Mouse (Mus musculus): ENCODE data around the gene 4930430A15Rik.

Gene 4930430A15Rik

DNA sequence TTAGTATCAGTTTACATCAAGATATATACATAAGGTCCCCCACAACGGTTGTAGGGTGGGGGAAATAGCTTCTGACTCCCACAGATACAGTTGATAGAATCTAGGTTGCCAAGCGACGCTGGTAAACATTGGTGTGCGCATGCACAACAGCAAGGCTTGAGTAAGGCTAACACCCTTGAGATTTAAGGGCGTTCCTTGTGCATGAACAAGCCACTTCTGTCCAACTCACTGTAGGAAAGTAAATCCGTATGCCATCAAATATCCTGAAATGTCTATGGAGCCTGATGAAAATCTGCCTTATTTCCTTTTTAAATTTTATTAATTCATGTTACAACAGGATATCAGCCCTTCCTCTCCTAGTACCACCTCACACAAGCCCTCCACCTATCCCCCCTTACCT is at the start of gene 4930430A15Rik:
Gene 4930430A15Rik (minus strand): TSS at position 101 of the 400 bp plus-strand sequence.
- no peak for DNase-seq (ENCODE audit: low read depth)

DNA sequence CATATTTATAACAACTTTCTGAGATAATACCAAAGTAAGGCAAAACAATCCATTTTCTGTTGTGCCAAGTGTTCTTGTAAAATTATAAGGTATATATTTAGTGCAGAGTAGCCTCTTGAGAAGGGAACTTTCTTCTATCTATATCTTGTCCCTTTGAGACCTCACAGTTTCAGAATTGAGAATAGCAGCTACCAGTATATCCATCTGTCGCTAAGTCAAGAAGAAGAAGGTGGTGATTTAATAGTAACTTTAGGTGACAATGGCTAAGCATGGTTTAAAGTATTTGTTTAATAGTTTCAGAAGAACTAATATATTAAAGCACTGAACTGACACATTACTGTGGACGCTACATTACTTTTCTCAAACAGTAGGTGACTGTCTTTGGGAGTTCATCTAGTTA is 44.6 kb upstream of the 4930430A15Rik start, which contains the start of gene Olfr1277:
Gene Olfr1277 (minus strand): TSS at position 101 of the 400 bp plus-strand sequence.
- DNase-seq (ENCODE audit: low read depth): no peak

DNA sequence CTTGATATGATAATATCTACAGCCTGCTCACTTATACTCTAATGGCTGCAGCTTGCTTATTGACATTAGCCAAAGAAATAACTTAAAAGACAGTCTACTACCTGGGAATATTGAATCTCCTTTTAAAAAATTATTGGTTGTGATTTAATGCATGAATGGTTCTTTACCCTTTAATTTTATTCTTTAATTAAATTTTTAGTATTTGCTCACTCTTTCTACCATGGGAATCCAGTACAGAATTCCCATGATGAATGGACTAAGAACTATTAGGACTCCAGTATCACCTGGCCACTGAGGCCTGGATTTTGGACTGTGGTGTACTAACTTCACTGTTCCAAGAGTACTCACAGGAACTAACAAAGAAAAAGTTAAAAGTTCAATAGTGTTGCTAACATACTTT is 24.8 kb upstream of the 4930430A15Rik start, which contains the start of gene Olfr1276:
Gene Olfr1276 (plus strand): TSS at position 301 of the 400 bp plus-strand sequence.
- DNase-seq (ENCODE audit: low read depth): no peak

DNA sequence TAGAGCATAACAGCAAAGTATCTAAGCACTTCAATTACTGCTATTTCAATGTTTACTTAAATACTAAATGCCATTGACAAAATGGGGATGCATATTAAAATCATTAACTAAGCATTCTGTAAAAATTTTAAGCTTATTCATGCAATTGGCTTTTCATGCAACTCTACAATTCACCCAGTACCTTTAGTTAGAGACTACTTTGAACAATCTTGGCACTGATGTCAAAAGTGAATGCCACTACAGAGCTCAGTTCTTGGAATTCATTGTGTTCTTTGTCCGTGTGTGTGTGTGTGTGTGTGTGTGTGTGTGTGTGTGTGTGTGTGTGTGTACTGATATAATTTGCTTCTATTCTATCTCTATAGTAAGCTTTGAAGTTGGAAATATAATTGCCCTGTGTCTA is 5.8 kb upstream of the 4930430A15Rik start, which contains the start of gene Olfr1275:
Gene Olfr1275 (minus strand): TSS at position 101 of the 400 bp plus-strand sequence.
- DNase-seq (ENCODE audit: low read depth): no peak

DNA sequence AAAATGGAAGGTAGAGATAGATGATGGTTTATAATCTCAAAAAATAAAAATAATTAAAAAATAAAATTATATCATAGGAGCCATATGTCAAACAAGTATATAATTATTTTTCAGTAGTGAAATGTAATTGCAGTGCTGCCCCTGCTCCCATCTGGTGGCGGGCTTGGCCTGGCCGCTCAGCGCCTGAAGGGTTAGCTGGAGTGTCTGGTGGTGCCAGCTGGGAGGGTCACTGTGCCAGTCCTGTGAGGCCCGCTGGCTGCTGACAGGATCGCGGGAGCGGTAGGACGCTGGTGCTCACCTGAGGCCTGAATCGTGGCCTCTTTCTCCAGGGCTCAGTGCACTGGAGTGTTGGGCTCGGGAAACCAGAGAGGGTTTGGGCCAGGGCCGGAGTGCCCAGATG is 47.3 kb downstream of the 4930430A15Rik start:
- no peak for DNase-seq (ENCODE audit: low read depth)

DNA sequence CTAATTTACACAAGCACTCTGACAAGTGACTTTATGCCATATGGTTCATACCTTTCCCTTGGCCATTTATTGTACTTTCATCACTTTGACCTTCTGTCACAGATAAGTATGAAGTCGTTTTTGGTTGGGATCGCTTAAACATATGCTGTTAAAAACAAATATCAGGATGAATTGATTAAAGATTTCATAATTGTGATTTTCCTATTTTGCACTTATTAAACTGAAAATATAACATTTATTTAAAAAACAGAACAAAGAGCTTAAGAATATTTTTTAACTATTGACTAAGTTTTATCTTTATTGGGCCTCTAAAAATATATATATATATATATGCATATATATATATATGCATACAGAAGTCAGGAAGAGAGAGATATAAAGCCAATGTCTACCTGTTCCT is 76.6 kb downstream of the 4930430A15Rik start, which contains the start of gene Gm15130:
Gene Gm15130 (minus strand): TSS at position 101 of the 400 bp plus-strand sequence.
- DNase-seq (ENCODE audit: low read depth): no peak

DNA sequence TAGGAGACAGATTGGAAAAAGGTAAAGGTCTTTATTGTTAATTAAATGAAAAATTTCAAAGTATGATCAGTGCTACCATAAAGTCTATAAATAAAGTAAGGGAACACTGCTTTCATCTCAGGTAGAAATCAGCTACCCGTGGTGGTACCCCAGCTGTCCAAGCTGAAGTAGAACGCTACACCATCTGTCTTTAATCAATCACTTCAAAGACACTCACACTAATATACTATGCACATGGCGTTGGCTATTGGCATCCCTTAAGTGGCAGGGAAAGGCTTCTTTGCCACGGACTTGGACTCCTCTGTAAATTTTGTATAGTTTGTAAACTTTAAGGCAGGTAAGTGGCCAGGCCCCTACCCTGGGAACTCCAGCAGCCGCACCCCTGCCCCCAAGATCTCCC is 93.7 kb downstream of the 4930430A15Rik start:
- DNase-seq (ENCODE audit: low read depth): no peak

Data from naive thymus-derived CD4-positive, alpha-beta T cell, adult 2 months (primary cell).